Mouse (Mus musculus) natural killer cell, adult 2 months (primary cell): ENCODE results near the gene Hmgn3.
"Not testable (repeated sequence)": the region's sequence is repeated elsewhere in the genome, so short reads cannot be mapped to it uniquely, and the experiment has no call there.

Experiments
- DNase-seq, 2 experiments: peaks; one replicate each; pipeline ENCODE4 v3.0.0; 2022; ENCODE audit warnings: low spot score in 2 of 2

The Hmgn3 gene

GRCm38 (mm10) chr9:83146446-83147188 is at the start of gene Hmgn3:
Gene Hmgn3, minus strand, starts transcription at chr9:83146685.
- peak in 1 of 2 experiments; percentile 43 for DNase-seq

GRCm38 (mm10) chr9:83195765-83196164 is 49.3 kb upstream of the Hmgn3 start:
- no peak for DNase-seq

GRCm38 (mm10) chr9:83195007-83195406 is 48.5 kb upstream of the Hmgn3 start:
- DNase-seq = no peak

GRCm38 (mm10) chr9:83187752-83188151 is 41.3 kb upstream of the Hmgn3 start:
- no peak for DNase-seq

GRCm38 (mm10) chr9:83145591-83146445 is 667 bp downstream of the Hmgn3 start:
- peak in 1 of 2 experiments; percentile 1 for DNase-seq

GRCm38 (mm10) chr9:83129831-83130230 is 16.7 kb downstream of the Hmgn3 start:
- DNase-seq = no peak

- DNase-seq = no peak
Measured at GRCm38 (mm10) chr9:83127840-83128239, 18.6 kb downstream of the Hmgn3 start.

GRCm38 (mm10) chr9:83126482-83126881 is 20.0 kb downstream of the Hmgn3 start:
- DNase-seq = not testable (repeated sequence)

- no peak for DNase-seq
Measured at GRCm38 (mm10) chr9:83119211-83119610, 27.3 kb downstream of the Hmgn3 start.

- DNase-seq = no peak
Measured at GRCm38 (mm10) chr9:83117486-83117885, 29.0 kb downstream of the Hmgn3 start.

- DNase-seq = no peak
Measured at GRCm38 (mm10) chr9:83116774-83117474, 29.6 kb downstream of the Hmgn3 start.

GRCm38 (mm10) chr9:83115676-83116075 is 30.8 kb downstream of the Hmgn3 start:
- no peak for DNase-seq

- DNase-seq = peak in 1 of 2 experiments; percentile 55
Measured at GRCm38 (mm10) chr9:83113800-83114217, 32.7 kb downstream of the Hmgn3 start.

GRCm38 (mm10) chr9:83112305-83112768 is 34.1 kb downstream of the Hmgn3 start:
- peak in 1 of 2 experiments; percentile 53 for DNase-seq

GRCm38 (mm10) chr9:83111789-83112188 is 34.7 kb downstream of the Hmgn3 start:
- DNase-seq = peak in 1 of 2 experiments; percentile 16

GRCm38 (mm10) chr9:83111117-83111686 is 35.3 kb downstream of the Hmgn3 start:
- no peak for DNase-seq

GRCm38 (mm10) chr9:83110406-83111116 is 35.9 kb downstream of the Hmgn3 start:
- DNase-seq = no peak

GRCm38 (mm10) chr9:83109705-83110104 is 36.8 kb downstream of the Hmgn3 start:
- DNase-seq = no peak

GRCm38 (mm10) chr9:83108821-83109220 is 37.7 kb downstream of the Hmgn3 start:
- no peak for DNase-seq

GRCm38 (mm10) chr9:83103785-83104184 is 42.7 kb downstream of the Hmgn3 start:
- no peak for DNase-seq

- DNase-seq = no peak
Measured at GRCm38 (mm10) chr9:83101691-83102090, 44.8 kb downstream of the Hmgn3 start.
